Mouse (Mus musculus): ENCODE data around the gene Hnrnpl. TPM values are rescaled to one million over a fixed set of nuclear protein-coding genes. Genes with fewer than 3 reads are reported as not detected.

The Hnrnpl gene
- polyA plus RNA-seq, 1 experiment from 2014 or later: 336 TPM

GRCm38 (mm10) chr7:28775129-28775528 is 33.2 kb upstream of the Hnrnpl start:
- DNase-seq (ENCODE audit: extremely low spot score, low spot score): no peak
- no peak overlapping the region for H3K27ac ChIP-seq
- H3K4me3 ChIP-seq: no peak overlapping the region
- 93% methylated on average over 7 of the region's 7 CpGs for WGBS
- no peaks in the 10 kb centered on the region for H3K9me3 ChIP-seq
- no peaks in the 10 kb centered on the region for H3K27me3 ChIP-seq (ENCODE audit: poor library complexity, severe bottlenecking)
- H3K4me1 ChIP-seq: peaks cover 9% of the 10 kb centered on the region
- peaks cover 37% of the 10 kb centered on the region for H3K36me3 ChIP-seq (replicated peaks)

GRCm38 (mm10) chr7:28778825-28779224 is 29.5 kb upstream of the Hnrnpl start:
- Histone ChIP-seq H3K36me3 (replicated peaks) (peaks cover 39% of the 10 kb centered on the region), H3K4me3 (no peak overlapping the region), H3K27ac (no peak overlapping the region), H3K27me3 (ENCODE audit: poor library complexity, severe bottlenecking) (no peaks in the 10 kb centered on the region), H3K4me1 (peaks cover 16% of the 10 kb centered on the region), H3K9me3 (no peaks in the 10 kb centered on the region)
- WGBS: 85% methylated on average over 9 of the region's 9 CpGs
- no peak for DNase-seq (ENCODE audit: extremely low spot score, low spot score)

- peaks cover 31% of the 10 kb centered on the region for H3K36me3 ChIP-seq (replicated peaks)
- H3K4me3 ChIP-seq: no peak overlapping the region
- peak; percentile 83 for DNase-seq (ENCODE audit: extremely low spot score, low spot score)
- no peaks in the 10 kb centered on the region for H3K9me3 ChIP-seq
- H3K27me3 ChIP-seq (ENCODE audit: poor library complexity, severe bottlenecking): no peaks in the 10 kb centered on the region
- peak overlapping the region; percentile 26; the same call in 1 of the 2 replicates for H3K27ac ChIP-seq
- WGBS: 49% methylated on average over 6 of the region's 6 CpGs
- H3K4me1 ChIP-seq: peaks cover 17% of the 10 kb centered on the region
These were observed 28.2 kb upstream of the Hnrnpl start for GRCm38 (mm10) chr7:28780067-28780658.

GRCm38 (mm10) chr7:28780857-28781256 is 27.5 kb upstream of the Hnrnpl start:
- WGBS: 87% methylated on average over 7 of the region's 7 CpGs
- 0 out of 2 replicates have a peak overlapping the region, but pooled peaks have one; percentile 26 for H3K27ac ChIP-seq

GRCm38 (mm10) chr7:28781261-28781663 is 27.1 kb upstream of the Hnrnpl start:
- no peaks in the 10 kb centered on the region for H3K9me3 ChIP-seq
- peaks cover 17% of the 10 kb centered on the region for H3K4me1 ChIP-seq
- peaks cover 38% of the 10 kb centered on the region for H3K36me3 ChIP-seq (replicated peaks)
- 90% methylated on average over 8 of the region's 8 CpGs for WGBS
- no peak overlapping the region for H3K4me3 ChIP-seq
- H3K27me3 ChIP-seq (ENCODE audit: poor library complexity, severe bottlenecking): no peaks in the 10 kb centered on the region
- DNase-seq (ENCODE audit: extremely low spot score, low spot score): no peak
- H3K27ac ChIP-seq: no peak overlapping the region

More at GRCm38 (mm10) chr7:28780857-28781256, 27.5 kb upstream of the Hnrnpl start:
- H3K9me3 ChIP-seq: no peaks in the 10 kb centered on the region
- DNase-seq (ENCODE audit: extremely low spot score, low spot score): no peak
- peaks cover 17% of the 10 kb centered on the region for H3K4me1 ChIP-seq
- peaks cover 35% of the 10 kb centered on the region for H3K36me3 ChIP-seq (replicated peaks)
- no peak overlapping the region for H3K4me3 ChIP-seq
- no peaks in the 10 kb centered on the region for H3K27me3 ChIP-seq (ENCODE audit: poor library complexity, severe bottlenecking)

- Histone ChIP-seq H3K27ac (no peak overlapping the region), H3K27me3 (ENCODE audit: poor library complexity, severe bottlenecking) (no peaks in the 10 kb centered on the region), H3K9me3 (no peaks in the 10 kb centered on the region), H3K4me3 (no peak overlapping the region), H3K36me3 (replicated peaks) (peaks cover 35% of the 10 kb centered on the region), H3K4me1 (peaks cover 34% of the 10 kb centered on the region)
- no peak for DNase-seq (ENCODE audit: extremely low spot score, low spot score)
- 77% methylated on average over 5 of the region's 5 CpGs for WGBS
These were observed 23.2 kb upstream of the Hnrnpl start for GRCm38 (mm10) chr7:28785161-28785560.

GRCm38 (mm10) chr7:28787884-28788283 is 20.5 kb upstream of the Hnrnpl start:
- peaks cover 32% of the 10 kb centered on the region for H3K36me3 ChIP-seq (replicated peaks)
- H3K4me3 ChIP-seq: no peak overlapping the region
- H3K27ac ChIP-seq: no peak overlapping the region
- H3K9me3 ChIP-seq: no peaks in the 10 kb centered on the region
- no peak for DNase-seq (ENCODE audit: extremely low spot score, low spot score)
- H3K27me3 ChIP-seq (ENCODE audit: poor library complexity, severe bottlenecking): no peaks in the 10 kb centered on the region
- H3K4me1 ChIP-seq: peaks cover 39% of the 10 kb centered on the region
- WGBS: 92% methylated on average over 9 of the region's 9 CpGs

GRCm38 (mm10) chr7:28788307-28789195 is 19.8 kb upstream of the Hnrnpl start, which contains the start of gene Rinl:
TSS of gene Rinl (plus strand) at chr7:28788969.
- no peak for DNase-seq (ENCODE audit: extremely low spot score, low spot score)
- H3K27me3 ChIP-seq (ENCODE audit: poor library complexity, severe bottlenecking): no peaks in the 10 kb centered on the region
- WGBS: 75% methylated on average over 5 of the region's 5 CpGs
- H3K4me3 ChIP-seq: no peak within 1 kb of the TSS
- H3K9me3 ChIP-seq: no peaks in the 10 kb centered on the region
- 0 out of 2 replicates have a peak within 1 kb of the TSS, but pooled peaks have one; percentile 40 for H3K27ac ChIP-seq
- peaks cover 26% of the 10 kb centered on the region for H3K36me3 ChIP-seq (replicated peaks)
- H3K4me1 ChIP-seq: peaks cover 39% of the 10 kb centered on the region

- peaks cover 26% of the 10 kb centered on the region for H3K36me3 ChIP-seq (replicated peaks)
- H3K27me3 ChIP-seq (ENCODE audit: poor library complexity, severe bottlenecking): no peaks in the 10 kb centered on the region
- H3K4me3 ChIP-seq: no peak overlapping the region
- H3K27ac ChIP-seq: 0 out of 2 replicates have a peak overlapping the region, but pooled peaks have one; percentile 40
- H3K9me3 ChIP-seq: no peaks in the 10 kb centered on the region
- H3K4me1 ChIP-seq: peaks cover 39% of the 10 kb centered on the region
- no peak for DNase-seq (ENCODE audit: extremely low spot score, low spot score)
- 82% methylated on average over 3 of the region's 3 CpGs for WGBS
These were observed 19.1 kb upstream of the Hnrnpl start for GRCm38 (mm10) chr7:28789235-28789634.

GRCm38 (mm10) chr7:28790066-28790806 is 18.1 kb upstream of the Hnrnpl start:
- Histone ChIP-seq H3K27ac (peak overlapping the region; percentile 12; the same call in 1 of the 2 replicates), H3K27me3 (ENCODE audit: poor library complexity, severe bottlenecking) (no peaks in the 10 kb centered on the region), H3K9me3 (no peaks in the 10 kb centered on the region), H3K4me3 (no peak overlapping the region), H3K36me3 (replicated peaks) (peaks cover 24% of the 10 kb centered on the region), H3K4me1 (peaks cover 33% of the 10 kb centered on the region)
- 54% methylated on average over 8 of the region's 8 CpGs for WGBS
- DNase-seq (ENCODE audit: extremely low spot score, low spot score): no peak

- no peak for DNase-seq (ENCODE audit: extremely low spot score, low spot score)
- Histone ChIP-seq H3K4me3 (no peak overlapping the region), H3K36me3 (replicated peaks) (peaks cover 11% of the 10 kb centered on the region; the same call in 1 of the 2 replicates), H3K9me3 (no peaks in the 10 kb centered on the region), H3K4me1 (peaks cover 39% of the 10 kb centered on the region), H3K27me3 (ENCODE audit: poor library complexity, severe bottlenecking) (no peaks in the 10 kb centered on the region), H3K27ac (peak overlapping the region; percentile 32; the same call in 1 of the 2 replicates)
These were observed 16.6 kb upstream of the Hnrnpl start for GRCm38 (mm10) chr7:28791706-28792105.

GRCm38 (mm10) chr7:28792391-28793185 is 15.8 kb upstream of the Hnrnpl start:
- no peak for DNase-seq (ENCODE audit: extremely low spot score, low spot score)
- Histone ChIP-seq H3K36me3 (replicated peaks) (peaks cover 7% of the 10 kb centered on the region; the same call in 1 of the 2 replicates), H3K9me3 (no peaks in the 10 kb centered on the region), H3K27me3 (ENCODE audit: poor library complexity, severe bottlenecking) (no peaks in the 10 kb centered on the region), H3K4me3 (no peak overlapping the region), H3K27ac (peak overlapping the region; percentile 32; the same call in 1 of the 2 replicates), H3K4me1 (peaks cover 43% of the 10 kb centered on the region)
- 85% methylated on average over 14 of the region's 14 CpGs for WGBS

Data from forebrain, embryonic 10.5 days (tissue).